16 mouse cellular contexts compared by ENCODE assay signal in the genomic region with DNA sequence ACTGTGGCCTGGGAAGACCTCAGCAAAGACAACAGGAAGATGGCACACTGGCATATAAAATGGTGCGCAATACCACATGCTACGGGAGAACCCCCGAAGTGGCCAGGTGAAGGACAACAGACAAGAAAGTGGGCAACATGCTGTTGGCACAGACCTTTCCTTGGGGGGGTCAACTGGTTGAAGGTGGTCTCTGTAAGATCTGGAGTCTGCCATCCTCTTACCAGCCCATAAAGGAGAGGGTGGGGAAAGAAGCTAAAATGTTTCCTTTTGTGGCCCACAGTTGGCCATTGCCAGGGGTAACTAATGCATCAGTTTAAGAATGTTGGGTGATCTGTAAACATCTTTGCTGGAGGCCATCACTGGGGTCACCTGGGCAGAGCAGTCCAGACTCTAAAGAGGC.
"Had no signal": no experiment of that assay in that cellular context is flagged by ENCODE, and none has a peak within 500 bp of the region (broad histone marks: within the 10 kb centered on the region; RNA-seq: fewer than 3 reads in every experiment).

No protein-coding gene starts in this region.

- H3K36me3 ChIP-seq: neural tube, embryonic 13.5 days; neural tube, embryonic 15.5 days; stomach, embryonic 15.5 days had no signal

- H3K4me3 ChIP-seq: neural tube, embryonic 13.5 days; neural tube, embryonic 15.5 days; stomach, embryonic 15.5 days had no signal

- H3K9me3 ChIP-seq: neural tube, embryonic 13.5 days; neural tube, embryonic 15.5 days; stomach, embryonic 15.5 days had no signal

- H3K27ac ChIP-seq: neural tube, embryonic 13.5 days; neural tube, embryonic 15.5 days; stomach, embryonic 15.5 days; stomach, postnatal 0 days had no signal

- DNase-seq: retina, postnatal 1 day; right cerebral cortex, adult 18-20 months; right cerebral cortex, postnatal 14 days; right cerebral cortex, postnatal 25 days; right cerebral cortex, postnatal 4 days; spleen, adult 18-20 months; thymus, adult 18-20 months; thymus, adult 2 months; thymus, postnatal 14 days; thymus, postnatal 25 days; thymus, postnatal 36 days; thymus, postnatal 4 days had no signal

- H3K27me3 ChIP-seq: stomach, embryonic 15.5 days had no signal

- H3K4me2 ChIP-seq: neural tube, embryonic 13.5 days; neural tube, embryonic 15.5 days; stomach, embryonic 15.5 days had no signal

- H3K9ac ChIP-seq: neural tube, embryonic 13.5 days; neural tube, embryonic 15.5 days; stomach, embryonic 15.5 days had no signal

- H3K4me1 ChIP-seq: stomach, embryonic 15.5 days had no signal
